Mouse (Mus musculus) liver, embryonic 14.5 days (tissue): Measurements from ENCODE around the gene Mrpl48. TPM values are rescaled to one million over a fixed set of nuclear protein-coding genes. Genes with fewer than 3 reads are reported as not detected.
A peak's percentile ranks its signal among the peaks of the same experiment; 100 is the strongest.

ENCODE experiments used
- ATAC-seq: fragments of 200-750 bp; cut with Nextera tagmentation; 2 replicates; pipeline ENCODE4 v1.8.0; 2017; ENCODE audit warnings: moderate number of reproducible peaks, mild to moderate bottlenecking, moderate library complexity; ENCODE audit not compliant: insufficient read depth
- DNase-seq, 3 experiments: peaks; one replicate each; pipeline ENCODE4 v3.0.0-alpha.2; 2012 to 2013; ENCODE audit warnings: low read depth in 3 of 3, low spot score in 3 of 3
- H3K27ac ChIP-seq: fragments of 300-500 bp; sonication (generic); 2 replicates; pipeline ENCODE4 v1.5.1; 2014; ENCODE audit warnings: moderate library complexity, mild to moderate bottlenecking, control low read depth, inconsistent platforms
- H3K27me3 ChIP-seq: fragments of 300-500 bp; sonication (generic); 2 replicates; pipeline ENCODE4 v1.6.1; 2014; ENCODE audit warnings: mild to moderate bottlenecking, low read length, moderate library complexity; ENCODE audit not compliant: control insufficient read depth, insufficient read depth
- H3K36me3 ChIP-seq: fragments of 300-500 bp; sonication (generic); replicated peaks from 2 replicates; pipeline ENCODE4 v1.6.1; 2014; ENCODE audit warnings: low read depth; ENCODE audit not compliant: control insufficient read depth, insufficient read depth
- H3K4me1 ChIP-seq, 2 experiments: fragments of 200-500 bp in 1 of 2; fragments of 300-500 bp in 1 of 2; sonication (generic) in 1 of 2; replicated peaks; 2 replicates each; pipeline ENCODE4 v1.6.1; 2012 to 2014; ENCODE audit warnings: antibody characterized with exemption in 1 of 2, inconsistent platforms in 1 of 2, low read length in 1 of 2; ENCODE audit not compliant: control insufficient read depth in 2 of 2, insufficient read depth in 2 of 2
- H3K4me2 ChIP-seq: fragments of 300-500 bp; sonication (generic); 2 replicates; pipeline ENCODE4 v1.6.1; 2014; ENCODE audit warnings: low read depth, mild to moderate bottlenecking, control low read depth, moderate library complexity
- H3K4me3 ChIP-seq, 2 experiments: fragments of 200-500 bp in 1 of 2; fragments of 300-500 bp in 1 of 2; sonication (generic) in 1 of 2; 2 replicates each; pipeline ENCODE4 v1.5.1; 2012 to 2014; ENCODE audit warnings: low read depth in 2 of 2, low read length in 2 of 2, mild to moderate bottlenecking in 2 of 2, control low read depth in 1 of 2, inconsistent platforms in 1 of 2, moderate library complexity in 1 of 2; ENCODE audit not compliant: insufficient read depth in 1 of 2
- H3K9ac ChIP-seq: fragments of 300-500 bp; sonication (generic); replicated peaks from 2 replicates; pipeline ENCODE4 v1.6.1; 2014; ENCODE audit warnings: mild to moderate bottlenecking, control low read depth, moderate library complexity
- H3K9me3 ChIP-seq: fragments of 300-500 bp; sonication (generic); 2 replicates; pipeline ENCODE4 v1.6.1; 2016; ENCODE audit warnings: low read length, mixed read lengths; ENCODE audit not compliant: control insufficient read depth
- CTCF ChIP-seq: IDR thresholded peaks from 2 replicates; pipeline ENCODE4 v1.5.1; 2016; ENCODE audit warnings: antibody characterized with exemption, low read depth, control low read depth
- EP300 ChIP-seq: IDR thresholded peaks from 2 replicates; pipeline ENCODE4 v1.6.1; 2016; ENCODE audit warnings: antibody characterized with exemption, low read depth
- WGBS: fragments of 180-500 bp; shearing (Covaris S2); extraction: QIAGEN DNeasy Blood & Tissue Kit; methylation state at CpG from one replicate; pipeline ENCODE4 v1.1.7; 2014; ENCODE audit not compliant: insufficient replicate concordance; 5-methylcytosine and 5-hydroxymethylcytosine counted together
- polyA plus RNA-seq, 2 experiments: library from polyadenylated mRNA; depleted of rRNA in 1 of 2; stranded (reverse) in 1 of 2; unstranded in 1 of 2; fragments of >200 nt; fragmentation: Nextera tagmentation in 1 of 2; extraction: Ambion mirVana in 1 of 2; gene quantifications; 2 replicates each; pipeline versions ENCODE4 v1.2.1 to v1.2.3; 2012 to 2014

Gene Mrpl48
- polyA plus RNA-seq, 2 experiments = 21.5 to 47.2 TPM

- peak overlapping the region; percentile 75 for H3K9ac ChIP-seq
- no peaks in the 10 kb centered on the region for H3K9me3 ChIP-seq
- H3K4me2 ChIP-seq = peak overlapping the region; percentile 78
- WGBS = 41% methylated on average over 7 of the region's 7 CpGs
- H3K27me3 ChIP-seq = no peaks in the 10 kb centered on the region
- DNase-seq = no peak
- no peaks in the 10 kb centered on the region for H3K36me3 ChIP-seq
- peak overlapping the region; percentile 65 to 72 for H3K4me3 ChIP-seq
- peaks cover 3 to 9% of the 10 kb centered on the region in 2 experiments for H3K4me1 ChIP-seq
- H3K27ac ChIP-seq = peak overlapping the region; percentile 58
- ATAC-seq = no peak
- TF ChIP-seq EP300 (no peak), CTCF (no peak)
Measured at GRCm38 (mm10) chr7:100590504-100590844, 17.6 kb downstream of the Mrpl48 start.

GRCm38 (mm10) chr7:100589816-100590215 lies 18.3 kb downstream of the Mrpl48 start:
- no peak for TF ChIP-seq EP300
- TF ChIP-seq CTCF = no peak
- Histone ChIP-seq H3K9ac (no peak overlapping the region), H3K4me3 (no peak overlapping the region), H3K9me3 (no peaks in the 10 kb centered on the region), H3K4me2 (no peak overlapping the region), H3K36me3 (no peaks in the 10 kb centered on the region), H3K27ac (peak overlapping the region; percentile 21), H3K4me1 (peaks cover 3 to 9% of the 10 kb centered on the region in 2 experiments), H3K27me3 (no peaks in the 10 kb centered on the region)
- no peak for ATAC-seq
- WGBS = 67% methylated on average over 1 of the region's 1 CpGs
- DNase-seq = no peak

- H3K36me3 ChIP-seq = no peaks in the 10 kb centered on the region
- peak; percentile 97 for ATAC-seq
- H3K27me3 ChIP-seq = no peaks in the 10 kb centered on the region
- H3K27ac ChIP-seq = peak overlapping the region; percentile 61; the same call in 1 of the 2 replicates
- H3K9ac ChIP-seq = peak overlapping the region; percentile 82
- H3K4me2 ChIP-seq = peak overlapping the region; percentile 84
- WGBS = under 1% methylated on average over 31 of the region's 31 CpGs
- H3K9me3 ChIP-seq = no peaks in the 10 kb centered on the region
- DNase-seq = peak; percentile 78 to 85 (median 84)
- H3K4me3 ChIP-seq = peak overlapping the region; percentile 74 to 98
- TF ChIP-seq EP300 = peak; percentile 11; the same call in 1 of the 2 replicates
- no peak for TF ChIP-seq CTCF
- H3K4me1 ChIP-seq = peaks cover 12 to 14% of the 10 kb centered on the region in 2 experiments
Measured at GRCm38 (mm10) chr7:100582727-100583236, 25.3 kb downstream of the Mrpl48 start.

- Histone ChIP-seq H3K4me3 (peak overlapping the region; percentile 7 to 74; a peak in 3 of 4 replicates), H3K36me3 (no peaks in the 10 kb centered on the region), H3K27me3 (no peaks in the 10 kb centered on the region), H3K9me3 (no peaks in the 10 kb centered on the region), H3K9ac (peak overlapping the region; percentile 82), H3K4me1 (peaks cover 12 to 14% of the 10 kb centered on the region in 2 experiments), H3K27ac (no peak overlapping the region), H3K4me2 (peak overlapping the region; percentile 84)
- ATAC-seq = no peak
- TF ChIP-seq CTCF (no peak), EP300 (no peak)
- no peak for DNase-seq
- 34% methylated on average over 7 of the region's 7 CpGs for WGBS
Measured at GRCm38 (mm10) chr7:100582235-100582634, 25.9 kb downstream of the Mrpl48 start.

- Histone ChIP-seq H3K4me3 (no peak overlapping the region), H3K36me3 (no peaks in the 10 kb centered on the region; the same call in 1 of the 2 replicates), H3K27ac (no peak overlapping the region; the same call in 1 of the 2 replicates), H3K27me3 (no peaks in the 10 kb centered on the region), H3K4me1 (peaks cover 12 to 14% of the 10 kb centered on the region in 2 experiments), H3K4me2 (no peak overlapping the region), H3K9ac (no peak overlapping the region), H3K9me3 (no peaks in the 10 kb centered on the region)
- no peak for DNase-seq
- 74% methylated on average over 2 of the region's 2 CpGs for WGBS
- no peak for ATAC-seq
- TF ChIP-seq EP300 (no peak), CTCF (no peak)
Measured at GRCm38 (mm10) chr7:100578794-100579193, 29.3 kb downstream of the Mrpl48 start.
